In genomic region chr5:117955675-117956420, GRCm38 (mm10) we compare ENCODE assay signal across 8 mouse cellular contexts. TPM values are rescaled to one million over a fixed set of nuclear protein-coding genes. Genes with fewer than 3 reads are reported as not detected.
DNase-seq lines count a peak whose midpoint lies in the region; ATAC-seq and TF ChIP-seq lines count a peak whose summit lies in the region.

No protein-coding gene starts in this region.

- H3K27me3 ChIP-seq in heart, postnatal 0 days (ENCODE audit: control insufficient read depth, insufficient read depth, low read length): no peaks in the 10 kb centered on the region
- H3K27me3 ChIP-seq in heart, embryonic 10.5 days (ENCODE audit: insufficient read depth, poor library complexity, severe bottlenecking): no peaks in the 10 kb centered on the region
- no peaks in the 10 kb centered on the region for H3K27me3 ChIP-seq in lung, embryonic 16.5 days (ENCODE audit: control insufficient read depth, insufficient read depth, low read depth, low read length)

- peak; percentile 61 for TF ChIP-seq CTCF in heart, postnatal 0 days (IDR thresholded peaks at IDR 0.05; ENCODE audit: low read depth)

- H3K4me3 ChIP-seq in heart, postnatal 0 days (ENCODE audit: low read depth, low read length): no peak overlapping the region
- no peak overlapping the region for H3K4me3 ChIP-seq in heart, embryonic 10.5 days
- H3K4me3 ChIP-seq in lung, embryonic 16.5 days (ENCODE audit: low read length): no peak overlapping the region

- no peak for DNase-seq in heart, postnatal 0 days (ENCODE audit: low spot score)
- DNase-seq in heart, embryonic 10.5 days (ENCODE audit: low spot score): no peak
- DNase-seq in A20 (ENCODE audit: low read depth, low spot score) (peak; percentile 66), ZHBTc4 (ENCODE audit: low read depth, low spot score) (peak; percentile 76)
- peak; percentile 59 for DNase-seq in embryo, embryonic 11 days
- DNase-seq in spleen, postnatal 4 days (ENCODE audit: low spot score in 2 of 2): no peak

- H3K4me2 ChIP-seq in heart, postnatal 0 days (ENCODE audit: low read depth, low read length): no peak overlapping the region
- no peak overlapping the region for H3K4me2 ChIP-seq in lung, embryonic 16.5 days (ENCODE audit: low read depth, low read length)

- no peak for TF ChIP-seq EP300 in heart, postnatal 0 days (IDR thresholded peaks at IDR 0.05; ENCODE audit: low read depth)

- no peaks in the 10 kb centered on the region for H3K9me3 ChIP-seq in heart, postnatal 0 days (replicated peaks; ENCODE audit: control insufficient read depth, low read length)
- H3K9me3 ChIP-seq in heart, embryonic 10.5 days: no peaks in the 10 kb centered on the region
- no peaks in the 10 kb centered on the region for H3K9me3 ChIP-seq in lung, embryonic 16.5 days (ENCODE audit: control insufficient read depth, low read length)

- 22% methylated on average over 10 of the region's 10 CpGs for WGBS in heart, postnatal 0 days
- WGBS in heart, embryonic 10.5 days: 36% methylated on average over 10 of the region's 10 CpGs
- WGBS in lung, embryonic 16.5 days: 16% methylated on average over 10 of the region's 10 CpGs

- no peak overlapping the region for H3K9ac ChIP-seq in heart, postnatal 0 days (replicated peaks; ENCODE audit: low read depth, low read length)
- H3K9ac ChIP-seq in lung, embryonic 16.5 days (ENCODE audit: low read length): no peak overlapping the region

- H3K27ac ChIP-seq in heart, postnatal 0 days (ENCODE audit: low read depth): no peak overlapping the region
- H3K27ac ChIP-seq in heart, embryonic 10.5 days: no peak overlapping the region
- H3K27ac ChIP-seq in lung, embryonic 16.5 days (ENCODE audit: low read length): no peak overlapping the region

- no peaks in the 10 kb centered on the region for H3K4me1 ChIP-seq in heart, postnatal 0 days (ENCODE audit: control insufficient read depth, insufficient read depth)
- peaks cover 3% of the 10 kb centered on the region; the same call in 1 of the 2 replicates for H3K4me1 ChIP-seq in heart, embryonic 10.5 days
- no peaks in the 10 kb centered on the region for H3K4me1 ChIP-seq in lung, embryonic 16.5 days (replicated peaks; ENCODE audit: control insufficient read depth, insufficient read depth, low read length)

- no peaks in the 10 kb centered on the region for H3K36me3 ChIP-seq in heart, postnatal 0 days (replicated peaks; ENCODE audit: control insufficient read depth, insufficient read depth, low read length)
- H3K36me3 ChIP-seq in heart, embryonic 10.5 days: no peaks in the 10 kb centered on the region
- H3K36me3 ChIP-seq in lung, embryonic 16.5 days (ENCODE audit: control insufficient read depth, insufficient read depth, low read length): no peaks in the 10 kb centered on the region

- ATAC-seq in heart, postnatal 0 days (ENCODE audit: insufficient read depth, low read depth): no peak
- ATAC-seq in lung, embryonic 16.5 days (ENCODE audit: low read depth): 0 out of 2 replicates have a peak, but pooled peaks have one; percentile 20
- ATAC-seq in inflammation-experienced regulatory T-cells, adult 6 months: no peak

RNA-seq across cellular contexts. Expression of gene Fbxo21, which starts 20.7 kb away (rescaled TPM):
- total RNA-seq in heart, postnatal 0 days (2014; rRNA removed; ENCODE audit: low replicate concordance): 50.8 and 52.4 TPM in 2 replicates
- 36.0 and 37.7 TPM in 2 replicates for polyA plus RNA-seq in heart, postnatal 0 days (2015; fragmentation: Nextera tagmentation; extraction: Ambion mirVana)
- 72.2 and 73.5 TPM in 2 replicates for polyA plus RNA-seq in heart, embryonic 10.5 days (2016; fragmentation: Nextera tagmentation; extraction: Ambion mirVana)
- polyA plus RNA-seq in lung, embryonic 16.5 days (2015; fragmentation: Nextera tagmentation; extraction: Ambion mirVana): 46.5 and 48.2 TPM in 2 replicates
- 10 to 100 TPM in 1 of 3 experiments, 1 to 10 TPM in 2; 8.3 to 15.6 (median 9.3) TPM for polyA plus RNA-seq in inflammation-experienced regulatory T-cells, adult 6 months (2017; shearing (Covaris generic))

Comparison
In these comparisons a context has a peak if more than half of its experiments do, and no peak if none do; other contexts are left out.
1. DNase-seq: peak in A20 (single experiment), ZHBTc4 (single experiment) and embryo, embryonic 11 days (single experiment); none in heart, postnatal 0 days (single experiment), heart, embryonic 10.5 days (single experiment) and spleen, postnatal 4 days (0 of 2).